Mouse (Mus musculus): ENCODE results near the gene Emilin3. TPM values are rescaled to one million over a fixed set of nuclear protein-coding genes. Genes with fewer than 3 reads are reported as not detected.

Emilin3 gene
- polyA plus RNA-seq, 1 experiment from 2014 or later = 2.2 TPM

DNA sequence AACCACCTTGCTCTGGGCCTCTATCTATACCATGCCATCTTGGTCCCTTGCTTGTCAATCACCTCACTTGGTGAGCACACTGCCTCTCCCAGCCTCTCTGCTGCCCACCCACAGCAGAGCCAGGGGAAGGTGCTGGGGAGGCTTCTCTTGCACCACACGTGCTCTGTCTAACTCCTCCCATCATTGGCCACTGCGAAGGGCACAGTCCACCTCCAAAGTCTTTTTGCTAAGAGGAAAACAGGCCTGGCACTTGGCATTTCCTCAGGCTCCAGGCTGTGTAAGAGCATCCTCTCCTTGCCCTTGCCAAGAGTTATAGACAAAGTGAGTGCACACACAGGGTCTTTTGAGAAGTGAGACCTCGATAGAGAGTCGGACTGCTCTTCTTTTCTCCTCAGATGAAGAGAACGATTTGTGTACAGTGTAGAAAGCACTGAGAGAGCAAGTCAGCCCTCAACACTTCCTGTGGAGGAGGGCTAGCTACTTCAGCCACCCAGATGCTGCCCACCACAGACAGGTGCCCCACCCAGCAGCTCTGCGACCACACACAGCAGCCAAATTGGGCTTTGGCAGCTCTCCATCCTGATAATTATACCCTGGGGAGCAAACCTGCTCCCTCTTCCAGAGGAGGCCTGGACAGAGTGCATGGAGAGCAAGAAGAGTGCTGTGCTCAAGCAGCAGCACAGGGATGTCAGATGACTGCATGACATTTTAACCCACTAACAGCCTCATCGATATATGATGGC, 41.2 kb upstream of the Emilin3 start:
- DNase-seq (ENCODE audit: low spot score) (no peak), ATAC-seq (replicated peaks; ENCODE audit: low FRiP score) (no peak)
- no peak overlapping the region for H3K4me3 ChIP-seq (ENCODE audit: low read depth, low read length)
- no peak overlapping the region for H3K27ac ChIP-seq (ENCODE audit: low read depth, low read length)
- H3K9me3 ChIP-seq (ENCODE audit: control insufficient read depth, low read length) = no peaks in the 10 kb centered on the region
- peaks cover 11% of the 10 kb centered on the region for H3K36me3 ChIP-seq (ENCODE audit: control insufficient read depth, insufficient read depth, low read length)
- WGBS = 91% methylated on average over 7 of the region's 7 CpGs
- no peak overlapping the region for H3K4me2 ChIP-seq (ENCODE audit: low read depth, low read length, severe bottlenecking)
- H3K9ac ChIP-seq (ENCODE audit: low read length) = no peak overlapping the region
- H3K4me1 ChIP-seq (replicated peaks; ENCODE audit: control insufficient read depth, insufficient read depth, low read length) = no peaks in the 10 kb centered on the region
- H3K27me3 ChIP-seq (ENCODE audit: control insufficient read depth, insufficient read depth, low read length) = no peaks in the 10 kb centered on the region

DNA sequence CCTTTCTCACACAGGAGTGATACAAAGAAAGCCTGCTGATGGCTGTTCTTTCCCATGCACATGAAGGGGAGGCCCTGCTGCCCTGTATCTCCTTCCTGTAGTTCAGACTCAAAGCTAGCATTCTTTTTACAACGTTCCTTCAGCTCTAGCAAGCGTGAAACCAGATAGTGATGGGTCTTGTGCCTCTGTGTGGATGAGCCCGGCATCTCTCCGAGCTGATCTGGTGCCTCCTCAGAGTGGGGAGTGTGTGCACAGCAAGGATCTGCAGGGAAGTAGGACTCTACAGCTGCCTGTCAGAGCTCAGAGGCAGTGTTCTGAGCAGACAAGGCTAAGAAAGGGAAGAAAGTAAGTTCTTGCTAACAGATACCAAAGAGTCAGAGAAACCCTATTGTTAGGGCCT, 39.5 kb upstream of the Emilin3 start:
- Histone ChIP-seq H3K4me3 (ENCODE audit: low read depth, low read length) (no peak overlapping the region), H3K27ac (ENCODE audit: low read depth, low read length) (no peak overlapping the region), H3K36me3 (ENCODE audit: control insufficient read depth, insufficient read depth, low read length) (peaks cover 11% of the 10 kb centered on the region), H3K9me3 (ENCODE audit: control insufficient read depth, low read length) (no peaks in the 10 kb centered on the region), H3K9ac (ENCODE audit: low read length) (no peak overlapping the region), H3K4me1 (replicated peaks; ENCODE audit: control insufficient read depth, insufficient read depth, low read length) (no peaks in the 10 kb centered on the region), H3K4me2 (ENCODE audit: low read depth, low read length, severe bottlenecking) (no peak overlapping the region), H3K27me3 (ENCODE audit: control insufficient read depth, insufficient read depth, low read length) (no peaks in the 10 kb centered on the region)
- WGBS = 82% methylated on average over 4 of the region's 4 CpGs
- ATAC-seq (replicated peaks; ENCODE audit: low FRiP score) (no peak), DNase-seq (ENCODE audit: low spot score) (no peak)

DNA sequence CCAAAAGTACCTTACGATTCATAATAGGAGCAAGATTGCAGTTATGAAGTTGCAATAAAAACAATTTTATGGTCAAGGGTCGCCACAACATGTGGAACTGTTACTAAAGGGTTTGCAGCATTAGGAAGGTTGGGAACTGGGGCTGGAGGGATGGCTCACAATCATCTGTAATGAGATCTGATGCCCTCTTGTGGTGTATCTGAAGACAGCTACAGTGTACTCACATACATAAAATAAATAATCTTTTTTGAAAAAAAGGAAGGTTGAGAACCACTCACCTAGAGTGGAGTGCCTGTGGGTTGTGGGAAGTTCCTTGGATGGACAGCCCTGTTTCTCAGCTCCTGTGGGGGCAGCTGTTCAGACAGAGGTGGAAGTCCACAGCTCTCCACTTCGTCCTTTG, 30.3 kb upstream of the Emilin3 start:
- Histone ChIP-seq H3K27me3 (ENCODE audit: control insufficient read depth, insufficient read depth, low read length) (no peaks in the 10 kb centered on the region), H3K4me1 (replicated peaks; ENCODE audit: control insufficient read depth, insufficient read depth, low read length) (no peaks in the 10 kb centered on the region), H3K4me2 (ENCODE audit: low read depth, low read length, severe bottlenecking) (no peak overlapping the region), H3K9me3 (ENCODE audit: control insufficient read depth, low read length) (no peaks in the 10 kb centered on the region), H3K9ac (ENCODE audit: low read length) (no peak overlapping the region), H3K36me3 (ENCODE audit: control insufficient read depth, insufficient read depth, low read length) (no peaks in the 10 kb centered on the region), H3K27ac (ENCODE audit: low read depth, low read length) (no peak overlapping the region), H3K4me3 (ENCODE audit: low read depth, low read length) (no peak overlapping the region)
- no peak for ATAC-seq (replicated peaks; ENCODE audit: low FRiP score)
- DNase-seq (ENCODE audit: low spot score) = no peak
- WGBS = 65% methylated on average over 3 of the region's 3 CpGs

DNA sequence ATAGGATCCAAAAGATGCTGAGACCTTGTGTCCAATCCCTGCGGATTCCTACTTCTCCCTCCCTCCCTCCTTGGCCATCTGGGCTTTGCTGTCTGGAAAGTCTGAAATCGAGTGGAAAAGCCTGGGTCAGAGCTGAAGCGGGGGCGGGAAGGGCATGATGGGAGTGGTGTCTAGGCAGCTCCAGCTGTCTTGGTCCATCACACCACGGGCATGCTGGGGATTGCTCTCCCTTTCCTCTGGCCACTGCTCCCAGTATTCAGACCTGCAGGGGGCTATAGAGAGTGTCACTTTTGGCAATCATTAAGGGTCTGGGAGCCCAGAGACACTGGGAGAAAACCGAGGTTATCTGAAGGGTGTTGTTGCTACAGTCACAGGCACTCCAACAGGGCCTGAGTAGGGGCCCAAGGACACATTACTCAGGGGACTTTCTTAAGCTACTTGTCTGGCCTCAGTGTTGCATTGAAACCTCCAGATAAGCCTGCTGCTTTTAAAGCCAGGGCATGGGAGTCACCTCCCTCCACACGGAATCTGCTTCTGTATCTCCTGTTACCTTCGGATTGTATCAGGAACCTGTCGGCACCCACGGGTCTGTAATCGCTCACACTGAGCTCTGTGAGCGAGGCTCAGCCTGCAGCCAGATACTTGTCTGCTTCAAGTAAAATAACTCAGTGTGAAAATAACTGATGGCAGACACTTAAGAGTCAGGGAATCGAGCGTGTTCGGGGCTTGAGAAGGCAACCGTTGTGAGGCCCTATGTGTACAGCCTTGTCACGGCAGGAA, 29.0 kb upstream of the Emilin3 start:
- Histone ChIP-seq H3K9me3 (ENCODE audit: control insufficient read depth, low read length) (no peaks in the 10 kb centered on the region), H3K36me3 (ENCODE audit: control insufficient read depth, insufficient read depth, low read length) (no peaks in the 10 kb centered on the region), H3K27ac (ENCODE audit: low read depth, low read length) (no peak overlapping the region), H3K9ac (ENCODE audit: low read length) (no peak overlapping the region), H3K27me3 (ENCODE audit: control insufficient read depth, insufficient read depth, low read length) (no peaks in the 10 kb centered on the region), H3K4me2 (ENCODE audit: low read depth, low read length, severe bottlenecking) (no peak overlapping the region), H3K4me3 (ENCODE audit: low read depth, low read length) (no peak overlapping the region), H3K4me1 (replicated peaks; ENCODE audit: control insufficient read depth, insufficient read depth, low read length) (no peaks in the 10 kb centered on the region)
- 74% methylated on average over 17 of the region's 17 CpGs for WGBS
- no peak for DNase-seq (ENCODE audit: low spot score)
- ATAC-seq (replicated peaks; ENCODE audit: low FRiP score) = no peak

DNA sequence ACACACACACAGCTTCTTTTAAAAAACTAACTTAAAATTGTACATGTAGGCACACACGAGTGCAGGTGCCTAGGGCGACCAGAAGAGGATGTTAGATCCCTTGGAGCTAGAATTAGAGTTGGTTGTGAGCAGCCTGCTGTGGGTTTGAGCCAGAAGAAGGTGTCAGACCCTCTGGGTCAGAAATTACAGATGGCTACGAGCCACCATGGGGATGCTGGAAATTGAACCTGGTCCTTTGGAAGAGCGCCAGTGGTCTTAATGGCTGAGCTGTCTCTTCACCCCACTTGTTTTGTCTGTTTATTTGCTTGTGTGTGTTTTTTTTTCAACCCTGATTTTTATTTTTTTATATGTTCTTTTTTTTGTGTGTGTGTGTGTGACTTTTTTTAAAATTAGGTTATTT, 22.3 kb upstream of the Emilin3 start:
- DNase-seq (ENCODE audit: low spot score) (no peak), ATAC-seq (replicated peaks; ENCODE audit: low FRiP score) (no peak)
- WGBS = 82% methylated on average over 4 of the region's 4 CpGs
- Histone ChIP-seq H3K27ac (ENCODE audit: low read depth, low read length) (no peak overlapping the region), H3K9me3 (ENCODE audit: control insufficient read depth, low read length) (no peaks in the 10 kb centered on the region), H3K4me3 (ENCODE audit: low read depth, low read length) (no peak overlapping the region), H3K4me1 (replicated peaks; ENCODE audit: control insufficient read depth, insufficient read depth, low read length) (no peaks in the 10 kb centered on the region), H3K9ac (ENCODE audit: low read length) (no peak overlapping the region), H3K4me2 (ENCODE audit: low read depth, low read length, severe bottlenecking) (no peak overlapping the region), H3K36me3 (ENCODE audit: control insufficient read depth, insufficient read depth, low read length) (no peaks in the 10 kb centered on the region), H3K27me3 (ENCODE audit: control insufficient read depth, insufficient read depth, low read length) (no peaks in the 10 kb centered on the region)

DNA sequence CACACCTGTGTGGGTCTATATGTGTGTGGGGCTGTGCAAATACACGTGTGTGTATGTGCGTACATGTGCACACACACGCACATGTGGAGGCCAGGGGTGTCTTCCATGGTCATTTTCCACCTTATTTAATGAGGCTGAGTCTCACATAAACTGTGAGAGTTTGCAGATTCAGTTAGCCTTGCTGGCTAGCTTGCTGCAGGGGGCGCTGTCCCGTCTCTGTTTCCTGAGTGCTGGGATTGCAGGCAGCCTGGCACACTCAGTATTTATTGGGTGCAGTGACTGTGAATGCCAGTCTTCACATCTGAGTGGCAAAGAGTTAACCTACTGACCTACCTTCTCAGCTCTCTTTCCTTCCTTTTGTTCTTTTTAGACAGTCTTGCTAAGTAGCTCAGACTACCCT, 21.8 kb upstream of the Emilin3 start:
- no peaks in the 10 kb centered on the region for H3K27me3 ChIP-seq (ENCODE audit: control insufficient read depth, insufficient read depth, low read length)
- no peak for ATAC-seq (replicated peaks; ENCODE audit: low FRiP score)

DNA sequence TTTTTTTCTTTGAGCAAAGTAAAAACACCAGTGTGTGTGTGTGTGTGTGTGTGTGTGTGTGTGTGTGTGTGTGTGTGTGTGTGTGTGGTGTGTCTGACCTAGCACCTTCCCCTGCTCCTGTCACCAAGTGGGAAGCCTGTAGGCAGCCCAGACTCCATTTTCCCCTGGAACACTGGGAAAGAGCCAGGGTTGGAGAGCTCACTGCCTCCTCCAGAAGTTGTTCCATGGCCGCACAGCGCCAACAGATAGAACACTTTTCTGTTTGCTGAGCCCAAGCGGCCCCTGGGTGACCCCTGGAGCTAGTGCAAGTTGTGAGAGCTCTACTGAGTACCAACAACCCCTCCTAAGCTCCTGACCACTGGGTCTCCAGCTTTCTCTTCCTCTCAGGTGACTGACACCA, 20.9 kb upstream of the Emilin3 start:
- no peaks in the 10 kb centered on the region for H3K27me3 ChIP-seq (ENCODE audit: control insufficient read depth, insufficient read depth, low read length)
- H3K36me3 ChIP-seq (ENCODE audit: control insufficient read depth, insufficient read depth, low read length) = no peaks in the 10 kb centered on the region
- no peak overlapping the region for H3K27ac ChIP-seq (ENCODE audit: low read depth, low read length)
- 80% methylated on average over 3 of the region's 3 CpGs for WGBS
- no peak overlapping the region for H3K4me2 ChIP-seq (ENCODE audit: low read depth, low read length, severe bottlenecking)
- H3K4me1 ChIP-seq (replicated peaks; ENCODE audit: control insufficient read depth, insufficient read depth, low read length) = no peaks in the 10 kb centered on the region
- no peak overlapping the region for H3K9ac ChIP-seq (ENCODE audit: low read length)
- DNase-seq (ENCODE audit: low spot score) (no peak), ATAC-seq (replicated peaks; ENCODE audit: low FRiP score) (no peak)
- H3K9me3 ChIP-seq (ENCODE audit: control insufficient read depth, low read length) = no peaks in the 10 kb centered on the region
- H3K4me3 ChIP-seq (ENCODE audit: low read depth, low read length) = no peak overlapping the region

More for the DNA sequence above, 21.8 kb upstream of the Emilin3 start:
- 61% methylated on average over 5 of the region's 5 CpGs for WGBS
- no peaks in the 10 kb centered on the region for H3K4me1 ChIP-seq (replicated peaks; ENCODE audit: control insufficient read depth, insufficient read depth, low read length)
- H3K36me3 ChIP-seq (ENCODE audit: control insufficient read depth, insufficient read depth, low read length) = no peaks in the 10 kb centered on the region
- no peak overlapping the region for H3K4me2 ChIP-seq (ENCODE audit: low read depth, low read length, severe bottlenecking)
- H3K9ac ChIP-seq (ENCODE audit: low read length) = no peak overlapping the region
- H3K27ac ChIP-seq (ENCODE audit: low read depth, low read length) = no peak overlapping the region
- no peak overlapping the region for H3K4me3 ChIP-seq (ENCODE audit: low read depth, low read length)
- DNase-seq (ENCODE audit: low spot score) = no peak
- H3K9me3 ChIP-seq (ENCODE audit: control insufficient read depth, low read length) = no peaks in the 10 kb centered on the region

DNA sequence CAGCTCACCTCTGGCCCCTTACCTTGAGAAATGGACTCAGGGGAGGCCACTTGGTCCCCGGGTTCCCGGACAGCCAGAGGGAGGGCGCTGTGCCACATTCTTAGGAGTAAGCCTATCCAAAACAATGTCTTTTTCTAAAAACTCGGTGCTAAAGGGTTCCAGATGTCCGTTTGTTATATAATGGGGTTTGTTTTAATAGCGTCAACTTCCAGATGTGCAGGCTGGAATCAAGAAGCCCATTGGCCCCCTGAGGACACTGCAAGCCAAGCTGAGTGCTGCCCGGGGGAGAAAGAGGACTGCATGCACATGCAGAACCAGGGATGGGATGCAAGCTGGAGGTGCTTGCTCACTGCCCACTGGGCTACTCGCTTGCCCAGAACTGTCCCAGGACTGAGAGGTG, 20.2 kb upstream of the Emilin3 start:
- no peak for DNase-seq (ENCODE audit: low spot score)
- H3K9ac ChIP-seq (ENCODE audit: low read length) = no peak overlapping the region
- no peaks in the 10 kb centered on the region for H3K27me3 ChIP-seq (ENCODE audit: control insufficient read depth, insufficient read depth, low read length)
- H3K4me2 ChIP-seq (ENCODE audit: low read depth, low read length, severe bottlenecking) = no peak overlapping the region
- H3K4me3 ChIP-seq (ENCODE audit: low read depth, low read length) = no peak overlapping the region
- no peaks in the 10 kb centered on the region for H3K4me1 ChIP-seq (replicated peaks; ENCODE audit: control insufficient read depth, insufficient read depth, low read length)
- H3K9me3 ChIP-seq (ENCODE audit: control insufficient read depth, low read length) = no peaks in the 10 kb centered on the region
- ATAC-seq (replicated peaks; ENCODE audit: low FRiP score) = no peak
- WGBS = 77% methylated on average over 8 of the region's 8 CpGs
- no peaks in the 10 kb centered on the region for H3K36me3 ChIP-seq (ENCODE audit: control insufficient read depth, insufficient read depth, low read length)
- no peak overlapping the region for H3K27ac ChIP-seq (ENCODE audit: low read depth, low read length)

DNA sequence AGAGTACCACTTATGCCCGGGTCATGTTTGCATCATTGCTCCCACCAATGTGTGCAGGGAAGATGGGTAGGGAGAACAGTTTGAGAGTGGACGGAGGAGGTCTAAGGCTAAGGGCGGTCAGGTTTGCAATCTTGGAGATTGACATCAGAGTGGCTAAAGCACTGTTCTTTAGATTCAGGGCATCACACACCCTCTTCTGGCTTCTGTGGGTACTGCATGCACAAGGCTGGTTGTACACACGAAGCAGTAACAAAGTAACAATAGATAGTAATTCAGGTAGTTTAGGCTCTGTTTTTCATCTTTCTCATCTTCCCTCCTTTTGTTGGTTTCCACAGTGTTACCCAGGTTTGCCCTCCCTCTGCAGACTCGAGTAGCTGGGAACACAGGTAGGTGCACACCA, 19.2 kb upstream of the Emilin3 start:
- Histone ChIP-seq H3K36me3 (ENCODE audit: control insufficient read depth, insufficient read depth, low read length) (no peaks in the 10 kb centered on the region), H3K9me3 (ENCODE audit: control insufficient read depth, low read length) (no peaks in the 10 kb centered on the region), H3K4me2 (ENCODE audit: low read depth, low read length, severe bottlenecking) (no peak overlapping the region), H3K4me1 (replicated peaks; ENCODE audit: control insufficient read depth, insufficient read depth, low read length) (no peaks in the 10 kb centered on the region), H3K4me3 (ENCODE audit: low read depth, low read length) (no peak overlapping the region), H3K27me3 (ENCODE audit: control insufficient read depth, insufficient read depth, low read length) (no peaks in the 10 kb centered on the region), H3K9ac (ENCODE audit: low read length) (no peak overlapping the region), H3K27ac (ENCODE audit: low read depth, low read length) (no peak overlapping the region)
- ATAC-seq (replicated peaks; ENCODE audit: low FRiP score) (no peak), DNase-seq (ENCODE audit: low spot score) (no peak)
- WGBS = 92% methylated on average over 5 of the region's 5 CpGs
